Mouse (Mus musculus): ENCODE results near the gene S100a1. TPM values are rescaled to one million over a fixed set of nuclear protein-coding genes. Genes with fewer than 3 reads are reported as not detected.

Gene S100a1
- total RNA-seq (2022) = 1,000 to 10,000 TPM; 1,071 to 1,219 (median 1,134) TPM

DNA sequence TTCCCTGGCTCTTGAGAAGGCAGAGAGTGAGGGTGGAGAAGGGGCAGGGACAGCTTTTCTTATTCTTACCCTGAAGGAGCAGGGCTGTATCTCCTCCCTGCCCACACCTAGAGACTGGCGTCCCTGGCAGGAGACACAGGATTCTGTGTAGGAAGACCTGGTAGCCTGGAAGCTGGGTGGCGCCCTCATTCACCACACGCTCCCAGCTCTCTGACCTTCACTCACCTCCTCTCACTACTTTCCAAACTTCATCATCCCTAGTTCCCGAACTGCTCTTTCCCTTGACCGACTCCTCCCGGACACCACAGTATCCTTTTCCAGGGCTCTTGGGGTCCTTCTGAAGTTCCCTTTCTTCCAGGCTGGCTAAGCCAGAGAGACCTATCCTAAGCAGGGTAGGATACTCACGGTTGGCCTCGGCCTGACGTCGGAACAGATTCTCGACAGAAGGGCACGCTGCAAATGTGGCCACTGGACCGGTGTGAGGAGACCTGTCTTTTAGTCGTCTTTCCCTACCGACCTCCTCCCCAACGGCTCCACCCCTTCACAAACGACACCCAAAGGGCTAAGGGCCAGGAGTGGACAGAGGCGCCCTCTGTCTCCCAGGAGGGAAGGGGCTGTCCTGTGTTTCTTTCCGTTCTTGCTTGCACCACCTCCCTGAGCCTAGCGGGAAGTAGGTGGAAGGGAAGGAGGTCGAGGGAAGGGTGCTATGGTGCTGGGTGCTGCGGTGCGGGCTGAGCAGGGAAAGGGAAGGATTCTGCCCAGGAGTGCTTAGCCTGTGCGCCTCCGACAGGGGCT lies at the start of gene S100a1, which contains the start of gene S100a13:
TSS of gene S100a1 (minus strand) at position 597 of the 795 bp plus-strand sequence.
TSS of gene S100a13 (plus strand) at position 640 of the 795 bp plus-strand sequence.
- peak; percentile 87 for DNase-seq (ENCODE audit: low spot score)

DNA sequence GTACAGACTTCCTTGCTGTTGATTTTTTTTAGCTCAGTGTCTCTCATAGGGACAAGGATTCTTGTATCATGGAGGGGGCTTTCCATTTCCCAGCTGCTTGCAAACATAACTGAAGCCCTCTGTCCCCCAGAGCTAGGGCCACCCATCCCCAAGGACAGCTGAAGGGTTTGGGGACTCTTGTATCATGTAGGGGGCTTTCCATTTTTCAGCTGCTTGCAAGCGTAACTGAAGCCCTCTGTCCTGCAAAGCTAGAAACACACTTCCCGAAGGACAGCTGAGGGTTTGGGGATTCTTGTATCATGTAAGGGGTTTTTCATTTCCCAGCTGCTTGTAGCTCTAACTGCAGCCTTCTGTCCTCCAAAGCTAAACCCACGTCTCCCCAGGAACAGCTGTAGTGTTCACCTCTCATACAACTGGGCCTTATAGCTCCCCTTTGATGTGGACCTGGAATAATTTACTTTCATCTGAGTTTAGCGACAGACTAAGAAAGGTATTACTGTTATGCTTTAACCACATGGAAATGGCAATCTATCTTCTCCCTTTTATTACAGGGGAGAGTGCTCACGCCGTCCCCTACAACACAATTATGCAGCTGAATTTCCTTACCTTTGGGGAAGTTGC lies 45.9 kb upstream of the S100a1 start, which contains the start of gene S100a3:
TSS of gene S100a3 (plus strand) at position 571 of the 621 bp plus-strand sequence.
- DNase-seq (ENCODE audit: low spot score) = no peak

DNA sequence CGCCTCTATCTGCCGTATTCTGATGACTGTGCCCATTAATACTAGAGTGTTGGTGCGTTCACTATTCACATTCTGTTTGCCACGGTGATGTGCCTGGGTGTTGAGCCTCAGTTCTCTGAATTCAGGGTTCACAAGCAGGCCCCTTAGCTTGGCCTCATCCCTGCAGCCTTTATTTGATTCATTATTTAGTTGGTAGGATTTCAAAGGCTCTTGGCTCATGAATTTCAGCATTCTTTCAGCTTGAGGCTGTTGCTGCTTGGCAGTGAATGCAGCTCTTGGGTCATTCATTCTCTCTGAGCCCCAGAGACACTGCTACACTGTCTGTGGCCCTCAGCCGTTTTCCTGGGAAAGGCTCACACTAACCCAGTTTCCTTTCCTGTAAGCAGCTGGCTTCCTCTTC lies 41.8 kb upstream of the S100a1 start:
- peak; percentile 45 for DNase-seq (ENCODE audit: low spot score)

DNA sequence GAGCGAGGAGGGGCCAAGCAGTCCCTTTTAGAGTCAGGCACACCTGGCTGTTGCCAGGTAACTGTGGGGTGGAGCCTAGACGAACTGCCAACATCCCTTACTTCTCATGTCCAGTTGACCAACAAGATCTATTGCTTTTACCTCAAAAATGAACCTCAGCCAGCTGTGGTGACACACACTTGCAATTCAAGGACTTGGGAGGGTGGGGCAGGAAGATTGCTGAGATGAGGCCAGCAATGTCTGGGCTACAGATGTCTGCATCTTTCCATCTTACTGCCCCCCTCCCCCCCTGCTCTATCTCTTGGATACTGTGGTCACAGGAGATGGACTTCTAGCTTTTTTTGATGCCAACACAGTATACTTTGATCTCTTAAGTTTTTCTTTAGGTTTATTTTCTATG lies 38.0 kb upstream of the S100a1 start:
- no peak for DNase-seq (ENCODE audit: low spot score)

DNA sequence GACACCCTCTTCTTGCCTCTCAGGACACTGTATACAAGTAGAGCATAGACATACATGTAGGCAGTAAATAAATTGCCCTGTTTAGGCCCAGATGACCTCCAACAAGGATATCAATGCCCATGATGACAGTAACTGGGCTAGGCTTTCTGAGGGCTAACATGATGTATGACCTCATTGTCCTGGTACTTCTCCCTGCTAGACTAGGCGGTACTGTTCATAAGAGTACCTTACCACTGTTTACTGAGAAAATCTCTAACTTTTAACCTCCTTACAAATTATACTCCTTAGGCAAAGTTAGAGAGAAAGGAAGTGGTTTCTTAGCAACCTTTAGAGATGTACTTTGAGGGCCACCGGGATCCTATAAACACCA lies 36.2 kb upstream of the S100a1 start:
- DNase-seq (ENCODE audit: low spot score) = no peak

DNA sequence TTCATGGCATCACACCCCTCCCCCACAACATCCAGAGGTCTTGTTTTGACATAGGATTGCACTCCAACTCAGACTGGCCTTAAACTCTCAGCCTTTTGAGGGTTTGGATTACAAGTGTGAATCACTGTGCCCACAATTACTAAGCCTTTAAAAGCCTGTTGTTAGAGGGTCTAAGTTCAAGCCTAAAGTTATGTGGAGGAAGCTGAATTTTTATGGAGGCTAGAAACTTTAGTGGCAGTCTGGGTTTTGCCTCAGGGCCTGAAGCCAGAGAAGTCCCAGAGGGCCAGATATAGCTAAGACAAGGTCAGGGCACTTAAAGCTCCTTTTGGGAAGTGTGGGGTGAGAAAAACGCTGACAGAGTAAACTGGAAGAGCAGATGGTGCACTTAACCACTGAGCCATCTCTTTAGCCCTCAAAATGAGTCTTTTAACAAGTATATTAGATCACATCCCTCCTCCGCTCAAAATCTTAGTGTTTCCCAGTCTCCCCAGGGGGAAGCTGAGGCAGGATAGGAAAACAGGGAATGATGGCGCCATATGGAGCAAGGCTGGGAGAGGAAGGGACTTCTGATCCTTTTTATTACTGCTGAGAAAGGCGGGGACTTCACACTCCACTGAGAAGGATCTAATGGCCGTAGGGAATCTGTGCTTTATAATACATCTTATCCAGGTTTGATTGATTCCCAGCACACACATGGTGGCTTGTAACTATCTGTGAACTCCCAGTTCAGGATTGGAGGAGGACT lies 35.7 kb upstream of the S100a1 start:
- DNase-seq (ENCODE audit: low spot score) = no peak

DNA sequence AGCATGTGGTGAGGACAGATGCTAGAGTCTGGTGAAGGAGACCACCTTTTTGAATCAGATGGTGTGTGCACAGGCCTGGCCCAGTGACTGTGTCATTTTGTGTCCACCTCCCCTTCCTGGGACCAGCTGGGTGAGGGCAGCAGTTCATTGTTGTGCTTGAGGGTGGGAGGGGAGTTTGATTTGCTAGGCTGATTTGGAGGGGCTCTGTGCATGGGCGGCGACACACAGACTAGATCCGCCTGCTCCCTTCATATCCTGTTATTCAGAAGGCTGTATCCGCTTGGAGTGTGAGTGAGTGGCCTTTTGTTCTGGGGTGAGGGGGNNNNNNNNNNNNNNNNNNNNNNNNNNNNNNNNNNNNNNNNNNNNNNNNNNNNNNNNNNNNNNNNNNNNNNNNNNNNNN lies 26.7 kb upstream of the S100a1 start:
- peak; percentile 78 for DNase-seq (ENCODE audit: low spot score)

DNA sequence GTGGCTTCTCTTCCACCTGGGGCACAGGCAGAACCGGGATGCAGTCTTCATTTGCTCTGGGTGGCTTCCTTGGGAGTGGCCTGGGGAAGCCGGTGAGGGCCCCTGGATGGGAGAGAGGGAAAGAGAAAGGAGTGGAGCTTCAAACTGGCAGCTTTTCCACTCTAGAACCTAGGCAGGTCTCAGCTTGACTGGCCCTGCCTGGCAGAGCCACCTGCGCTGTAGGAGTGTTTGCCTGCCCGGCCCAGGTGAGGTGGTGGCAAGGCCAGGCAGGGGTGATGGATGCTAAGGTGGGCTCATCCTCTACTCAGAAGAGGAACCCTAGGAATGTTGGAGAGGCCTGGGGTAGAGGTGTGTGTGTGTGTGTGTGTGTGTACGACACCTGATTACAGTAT lies 23.7 kb upstream of the S100a1 start:
- DNase-seq (ENCODE audit: low spot score) = no peak

DNA sequence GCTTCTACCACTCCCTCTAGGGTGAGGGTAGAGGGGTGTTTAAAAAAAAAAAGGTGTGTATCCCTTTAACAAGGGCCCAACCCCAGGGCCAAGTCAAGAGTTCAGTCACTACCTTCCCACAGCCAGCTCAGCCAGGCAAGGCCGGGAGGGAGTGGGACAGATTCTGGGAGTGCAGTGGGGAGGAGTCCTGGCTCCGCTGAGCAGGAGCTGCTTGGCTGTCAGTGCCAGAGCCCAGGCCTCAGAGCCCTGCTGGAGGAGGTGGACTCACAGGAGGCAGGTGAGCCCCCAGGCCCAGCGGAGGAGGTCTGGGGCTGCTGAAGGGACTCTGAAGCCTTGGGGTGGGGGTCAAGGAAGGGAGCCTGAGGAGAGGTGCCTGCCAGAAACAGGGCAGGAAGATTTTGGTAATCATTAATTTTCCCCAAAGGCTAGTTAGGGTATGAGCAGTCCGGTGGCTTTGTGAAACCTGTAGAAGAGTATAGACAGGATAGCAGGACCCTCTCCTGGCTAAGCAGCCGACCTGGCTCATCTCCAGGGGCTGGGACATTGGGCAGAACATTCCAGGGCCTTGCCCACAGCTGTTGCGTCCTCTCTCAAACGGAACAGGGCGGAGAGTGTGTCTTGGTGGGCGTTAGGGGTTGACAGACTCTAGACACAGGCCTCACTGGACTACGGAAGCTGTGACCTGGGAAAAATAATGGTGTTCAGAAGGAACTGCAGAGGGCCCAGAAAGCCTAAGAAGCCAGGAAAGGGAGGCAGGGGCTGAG lies 23.1 kb upstream of the S100a1 start, which contains the start of gene S100a16:
TSS of gene S100a16 (plus strand) at position 114 of the 764 bp plus-strand sequence.
- peak; percentile 84 for DNase-seq (ENCODE audit: low spot score)

DNA sequence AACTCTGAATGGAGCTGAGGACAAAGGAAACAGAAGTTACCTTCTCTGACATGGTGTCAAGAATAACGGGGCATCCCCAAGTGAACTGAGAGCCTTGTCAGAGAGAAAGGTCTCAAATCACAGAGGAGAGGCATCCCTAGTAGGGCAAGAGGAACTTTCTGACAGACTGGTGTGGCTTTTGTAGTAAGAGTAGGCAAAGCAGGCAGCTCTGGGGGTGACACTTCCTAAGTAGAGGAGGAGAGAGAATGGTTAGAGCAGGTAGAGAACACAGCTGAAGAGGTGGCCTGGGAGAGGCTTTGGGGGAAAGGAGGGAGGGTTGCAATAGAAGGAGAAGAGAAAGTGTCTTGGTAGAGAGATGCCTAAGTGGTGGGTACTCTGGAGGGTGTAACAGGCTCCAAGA lies 21.3 kb upstream of the S100a1 start:
- no peak for DNase-seq (ENCODE audit: low spot score)

DNA sequence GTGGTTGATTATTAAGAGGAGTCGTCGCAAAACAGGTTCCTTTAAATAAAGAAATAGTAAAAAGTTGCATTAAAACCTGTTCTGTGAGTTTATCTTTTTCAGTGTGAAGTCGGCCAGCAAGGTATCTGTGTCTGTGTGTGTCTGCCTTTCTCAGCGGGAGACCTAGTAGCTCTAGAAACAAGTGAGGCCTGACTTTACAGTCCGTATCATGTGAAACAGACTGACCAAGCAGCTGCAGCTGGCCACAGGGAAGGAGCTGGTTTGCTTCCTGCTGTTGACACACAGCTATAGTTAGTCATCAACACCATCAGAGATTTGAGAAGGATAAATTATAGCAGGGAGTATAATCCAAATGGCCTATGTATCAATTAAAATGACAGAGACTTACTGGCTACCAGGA lies 17.5 kb upstream of the S100a1 start:
- DNase-seq (ENCODE audit: low spot score) = no peak

DNA sequence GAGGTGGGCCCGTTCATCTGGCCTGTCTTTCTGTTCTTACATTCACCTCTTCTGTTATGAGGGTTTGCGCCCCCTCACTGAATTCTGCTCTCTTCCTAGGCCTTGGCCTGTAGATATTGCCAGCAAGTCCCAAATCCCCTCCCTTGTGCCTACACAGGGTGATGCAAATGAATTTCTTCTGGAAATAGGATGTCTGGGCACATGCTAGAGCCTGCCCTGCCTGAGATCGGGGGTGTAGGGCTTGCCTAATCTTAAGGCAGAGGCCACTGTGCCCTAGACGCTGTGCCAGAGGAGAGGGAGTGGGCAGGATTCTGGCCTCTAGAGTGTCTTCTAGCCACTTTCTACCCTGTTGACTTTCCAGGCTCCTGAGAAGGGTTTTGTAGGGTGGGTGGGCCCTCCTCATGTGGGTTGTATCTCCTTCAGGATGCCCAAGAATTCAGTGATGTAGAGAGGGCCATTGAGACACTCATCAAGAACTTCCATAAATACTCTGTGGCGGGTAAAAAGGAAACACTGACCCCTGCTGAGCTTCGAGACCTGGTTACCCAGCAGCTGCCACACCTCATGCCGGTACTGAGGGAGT lies 13.2 kb upstream of the S100a1 start:
- DNase-seq (ENCODE audit: low spot score) = no peak

DNA sequence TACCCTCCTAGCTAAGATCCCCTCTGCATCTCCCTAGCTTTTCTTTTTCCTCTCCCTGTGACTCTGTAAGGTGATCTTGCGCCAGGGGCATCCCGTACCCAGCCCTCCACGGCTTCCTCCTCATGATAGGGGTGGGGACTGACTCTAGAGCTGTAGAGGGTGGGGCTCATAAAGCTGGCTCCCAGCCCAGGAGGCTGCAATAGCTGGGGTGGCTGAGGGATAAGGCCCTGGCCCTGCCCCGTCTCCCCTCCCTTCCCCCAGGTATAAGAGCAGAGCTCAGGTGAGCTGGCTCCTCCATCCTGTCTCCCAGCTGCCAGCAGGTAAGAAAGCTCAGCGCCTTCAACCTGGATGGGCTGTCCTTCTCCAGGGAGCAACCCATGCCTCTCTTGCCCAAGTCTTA lies 12.4 kb upstream of the S100a1 start, which contains the start of gene S100a14:
TSS of gene S100a14 (plus strand) at position 277 of the 400 bp plus-strand sequence.
- no peak for DNase-seq (ENCODE audit: low spot score)

DNA sequence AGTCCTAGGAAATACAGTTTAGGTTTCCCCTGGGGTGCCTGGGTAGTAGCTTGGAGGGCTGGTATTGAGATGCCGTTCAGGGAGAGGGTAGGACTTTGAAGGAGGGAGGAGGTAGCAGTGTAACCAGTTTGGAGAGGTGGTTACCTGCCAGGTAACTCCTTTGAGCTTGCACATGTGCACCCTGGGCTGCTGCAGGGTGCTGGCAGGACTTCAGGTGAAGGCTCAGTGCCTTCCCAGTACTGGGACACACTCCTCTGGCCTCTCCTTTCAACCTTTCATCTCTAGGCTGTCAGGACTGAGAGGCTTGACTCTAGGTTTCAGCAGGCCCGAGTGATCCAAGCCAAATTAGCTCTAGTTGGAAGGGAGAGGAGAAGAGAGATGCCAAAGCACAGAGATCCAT lies 11.9 kb upstream of the S100a1 start:
- no peak for DNase-seq (ENCODE audit: low spot score)

DNA sequence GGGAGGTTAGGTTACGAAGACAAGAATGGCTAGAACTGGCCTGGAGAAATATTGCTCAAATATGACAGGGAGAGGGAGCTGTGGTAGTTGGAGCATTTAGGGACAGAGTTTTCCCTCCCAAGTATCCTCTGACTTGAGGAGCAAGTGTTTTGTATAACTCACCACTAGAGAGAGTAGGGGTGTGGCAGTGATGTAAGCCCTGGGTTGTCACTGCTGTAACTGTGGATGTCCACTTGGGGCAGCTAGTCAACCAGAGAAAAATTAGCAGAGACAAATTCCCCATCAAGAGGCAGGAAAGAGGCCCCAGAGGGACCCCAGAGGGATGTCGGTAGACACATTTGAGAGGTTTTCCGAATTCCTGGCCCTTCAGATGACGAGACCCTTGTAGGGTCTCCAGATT lies 11.2 kb upstream of the S100a1 start:
- peak; percentile 76 for DNase-seq (ENCODE audit: low spot score)

DNA sequence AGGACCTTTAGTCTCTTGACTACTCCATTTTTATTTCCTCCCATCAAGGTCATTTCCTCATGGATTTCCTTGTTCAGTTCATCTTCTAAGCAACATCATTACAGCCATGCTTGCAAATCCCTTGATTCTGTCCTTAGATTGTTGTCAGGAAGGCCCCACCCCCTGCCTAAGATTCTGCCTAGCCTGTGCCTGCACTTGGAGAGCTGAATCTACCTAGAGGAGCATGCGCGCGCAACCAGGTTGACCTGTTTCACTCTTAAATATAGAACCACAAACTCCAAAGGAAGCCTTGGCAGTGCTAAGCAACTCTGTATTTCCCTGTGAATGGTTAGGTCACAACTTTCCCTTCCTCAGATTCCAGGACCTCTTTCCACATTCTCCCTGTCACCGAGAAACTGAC lies 3.5 kb upstream of the S100a1 start:
- DNase-seq (ENCODE audit: low spot score) = no peak

DNA sequence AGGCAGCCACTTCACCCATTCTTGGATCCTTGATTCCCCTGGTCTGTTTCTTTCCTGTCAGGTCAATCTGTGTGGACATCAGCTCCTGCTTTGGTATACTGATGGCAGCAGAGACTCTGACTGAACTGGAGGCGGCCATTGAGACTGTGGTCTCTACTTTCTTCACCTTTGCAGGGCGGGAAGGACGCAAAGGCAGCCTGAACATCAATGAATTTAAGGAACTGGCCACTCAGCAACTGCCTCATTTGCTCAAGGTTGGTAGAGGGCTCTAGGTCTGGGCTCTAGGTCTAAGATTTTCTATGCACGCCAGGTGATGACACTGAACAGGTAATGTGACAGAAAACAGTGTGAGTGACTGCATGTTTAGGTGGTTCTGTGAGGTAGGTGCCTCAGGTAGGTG lies 1.6 kb upstream of the S100a1 start:
- DNase-seq (ENCODE audit: low spot score) = no peak

DNA sequence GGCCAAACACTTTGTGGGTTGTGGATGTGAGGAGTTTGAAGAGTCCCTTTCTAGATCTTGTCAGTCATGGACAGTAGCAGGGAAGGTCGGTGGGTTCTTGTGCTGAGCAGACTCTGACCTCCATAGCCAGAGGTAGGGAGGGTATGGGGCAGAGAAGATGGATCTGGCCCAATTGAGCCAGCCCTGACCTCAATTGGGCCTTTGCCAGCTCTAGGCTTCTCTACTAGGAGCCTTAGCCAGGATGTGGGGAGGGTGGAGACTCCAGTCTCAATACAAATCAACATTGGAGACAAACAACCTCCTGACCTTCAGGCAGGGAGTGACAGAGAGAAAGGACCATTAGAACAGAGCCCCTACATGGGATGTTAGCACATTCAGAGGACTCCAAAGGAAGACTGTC lies 1.1 kb upstream of the S100a1 start:
- peak; percentile 55 for DNase-seq (ENCODE audit: low spot score)

DNA sequence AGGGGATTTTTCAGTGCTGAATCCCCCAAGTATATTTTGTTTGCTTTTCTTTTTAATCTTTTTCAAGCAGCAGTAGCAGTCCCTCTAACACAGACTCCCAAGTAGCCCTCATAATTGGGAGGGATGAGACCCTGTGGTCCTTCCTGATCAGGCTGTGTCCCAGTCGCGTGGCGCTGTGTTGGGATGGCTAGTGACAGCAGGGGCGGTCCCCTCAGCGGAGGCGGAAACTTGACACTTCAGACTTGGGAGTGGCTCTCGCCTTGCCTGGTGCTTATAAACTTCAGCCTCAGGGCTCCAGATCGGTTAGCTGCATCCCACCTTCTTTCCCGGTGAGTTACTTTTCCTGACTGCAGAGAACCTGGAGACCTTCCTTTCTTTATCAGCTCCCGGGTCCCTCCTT lies 499 bp upstream of the S100a1 start:
- DNase-seq (ENCODE audit: low spot score) = peak; percentile 86

DNA sequence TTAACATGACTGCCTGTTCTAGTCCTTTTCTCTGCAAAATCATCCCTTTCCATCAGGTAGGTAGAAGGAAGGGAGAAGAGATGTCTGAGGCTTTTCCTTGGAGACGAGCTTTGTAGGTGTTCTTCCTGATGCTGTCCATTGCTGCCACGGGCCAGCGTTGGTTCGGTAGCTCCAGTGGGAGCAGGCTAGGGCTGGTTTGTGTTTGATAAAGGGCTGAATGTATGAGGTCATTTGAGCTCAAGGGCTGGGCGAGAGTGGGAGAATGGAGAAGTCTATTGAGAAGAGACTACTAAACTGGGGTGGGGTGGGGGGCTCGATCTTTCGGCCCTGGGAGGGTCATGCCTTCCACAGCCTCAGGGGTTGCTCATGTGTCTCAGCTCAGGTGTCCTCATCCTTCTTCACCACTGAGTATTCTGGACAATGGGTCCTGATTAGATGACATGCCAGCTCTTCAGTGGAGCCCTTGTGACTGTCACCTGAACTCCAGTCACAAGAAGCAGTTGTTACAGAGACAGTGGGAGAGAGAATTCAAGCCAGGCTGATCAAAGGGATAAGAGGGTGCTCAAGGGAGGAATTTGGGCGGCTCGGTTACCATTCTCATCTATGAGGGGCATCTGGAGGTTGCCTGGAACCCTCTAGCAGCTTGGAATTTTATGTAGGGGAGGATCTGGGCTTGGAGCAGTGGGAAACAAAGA lies 1.1 kb downstream of the S100a1 start:
- DNase-seq (ENCODE audit: low spot score) = no peak

DNA sequence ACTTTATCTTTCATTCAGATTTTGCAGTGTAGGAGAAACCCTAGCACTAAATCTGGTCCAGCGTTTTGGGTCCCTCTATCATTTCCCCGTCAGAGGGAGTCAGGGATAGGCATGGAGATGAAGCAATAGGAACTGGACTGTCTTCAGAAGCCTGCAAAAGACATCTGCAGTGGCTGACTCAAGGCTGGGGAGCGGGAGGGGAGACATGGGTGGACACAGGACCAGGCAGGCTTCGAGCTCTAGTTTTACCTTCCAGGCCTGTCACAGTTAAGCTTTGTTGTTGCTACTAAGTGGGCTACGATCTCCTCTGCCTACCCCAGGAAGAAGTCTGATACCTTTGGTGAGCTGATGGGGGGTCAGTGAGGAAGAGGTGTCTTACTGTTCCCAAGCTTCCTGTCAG lies 1.9 kb downstream of the S100a1 start:
- DNase-seq (ENCODE audit: low spot score) = no peak
